Mouse (Mus musculus) c-Kit-positive CD71-negative TER-119-negative erythroid progenitor cells, embryonic 14.5 days (primary cell): ENCODE results near the gene Olfr730.

Experiments
- DNase-seq: peaks from one replicate; pipeline ENCODE4 v3.0.0-alpha.2; 2013; ENCODE audit warnings: low read depth

The Olfr730 gene

GRCm38 (mm10) chr14:50188098-50188497, at the start of gene Olfr730:
Gene Olfr730 (minus strand): TSS chr14:50188198.
- DNase-seq: no peak

- DNase-seq: no peak
Observed at GRCm38 (mm10) chr14:50152810-50153209, 35.2 kb downstream of the Olfr730 start, which contains the start of gene Olfr729. Gene Olfr729 (minus strand): TSS chr14:50152910.

- DNase-seq: no peak
Observed at GRCm38 (mm10) chr14:50142580-50142979, 45.4 kb downstream of the Olfr730 start, which contains the start of gene Olfr728. Gene Olfr728 (minus strand): TSS chr14:50142680.
